Mouse (Mus musculus) stomach, embryonic 15.5 days (tissue): Measurements from ENCODE around the gene Ociad1. TPM values are rescaled to one million over a fixed set of nuclear protein-coding genes. Genes with fewer than 3 reads are reported as not detected.
A peak's percentile ranks its signal among the peaks of the same experiment; 100 is the strongest.

Source experiments
- ATAC-seq: fragments of 200-750 bp; cut with Nextera tagmentation; 2 replicates; pipeline ENCODE4 v1.8.0; 2017; ENCODE audit warnings: low read depth, moderate number of reproducible peaks, moderate TSS enrichment; ENCODE audit not compliant: insufficient read depth, low FRiP score
- H3K27ac ChIP-seq: fragments of 300-500 bp; sonication (generic); 2 replicates; pipeline ENCODE4 v1.5.1; 2015; ENCODE audit warnings: mild to moderate bottlenecking, inconsistent platforms
- H3K27me3 ChIP-seq: fragments of 300-500 bp; sonication (generic); replicated peaks from 2 replicates; pipeline ENCODE4 v1.6.1; 2015; ENCODE audit warnings: inconsistent platforms
- H3K36me3 ChIP-seq: fragments of 300-500 bp; sonication (generic); 2 replicates; pipeline ENCODE4 v1.6.1; 2015; ENCODE audit warnings: inconsistent platforms
- H3K4me1 ChIP-seq: fragments of 300-500 bp; sonication (generic); 2 replicates; pipeline ENCODE4 v1.6.1; 2015; ENCODE audit warnings: inconsistent platforms
- H3K4me2 ChIP-seq: fragments of 300-500 bp; sonication (generic); 2 replicates; pipeline ENCODE4 v1.6.1; 2015; ENCODE audit warnings: mild to moderate bottlenecking, inconsistent platforms
- H3K4me3 ChIP-seq: fragments of 300-500 bp; sonication (generic); replicated peaks from 2 replicates; pipeline ENCODE4 v1.5.1; 2015; ENCODE audit warnings: inconsistent platforms
- H3K9ac ChIP-seq: fragments of 300-500 bp; sonication (generic); 2 replicates; pipeline ENCODE4 v1.6.1; 2015; ENCODE audit warnings: inconsistent platforms
- H3K9me3 ChIP-seq: fragments of 300-500 bp; sonication (generic); 2 replicates; pipeline ENCODE4 v1.6.1; 2016; ENCODE audit warnings: inconsistent platforms
- WGBS: fragments of 180-500 bp; shearing (Covaris S2); methylation state at CpG from one replicate; pipeline ENCODE4 v1.1.7; 2015; 5-methylcytosine and 5-hydroxymethylcytosine counted together
- polyA plus RNA-seq: library from polyadenylated mRNA; unstranded; fragments of >200 nt; fragmentation: Nextera tagmentation; extraction: Ambion mirVana; gene quantifications from 2 replicates; pipeline ENCODE4 v1.2.1, GENCODE M21; 2015

The Ociad1 gene
- polyA plus RNA-seq, 1 experiment from 2014 or later: 252 TPM

GRCm38 (mm10) chr5:73264122-73264521, 28.5 kb upstream of the Ociad1 start:
- Histone ChIP-seq H3K9me3 (no peaks in the 10 kb centered on the region), H3K4me3 (no peak overlapping the region), H3K36me3 (no peaks in the 10 kb centered on the region), H3K4me2 (no peak overlapping the region), H3K4me1 (no peaks in the 10 kb centered on the region), H3K27me3 (no peaks in the 10 kb centered on the region), H3K9ac (no peak overlapping the region), H3K27ac (no peak overlapping the region)
- 62% methylated on average over 3 of the region's 5 CpGs for WGBS
- no peak for ATAC-seq

- H3K9me3 ChIP-seq: no peaks in the 10 kb centered on the region
- H3K9ac ChIP-seq: no peak overlapping the region
- no peaks in the 10 kb centered on the region for H3K36me3 ChIP-seq
- no peaks in the 10 kb centered on the region for H3K27me3 ChIP-seq
- peak overlapping the region; percentile 11; the same call in 1 of the 2 replicates for H3K27ac ChIP-seq
- H3K4me3 ChIP-seq: no peak overlapping the region
- no peak overlapping the region for H3K4me2 ChIP-seq
- peak; percentile 50; the same call in 1 of the 2 replicates for ATAC-seq
- 26% methylated on average over 5 of the region's 5 CpGs for WGBS
- H3K4me1 ChIP-seq: no peaks in the 10 kb centered on the region
These were observed 27.1 kb upstream of the Ociad1 start for GRCm38 (mm10) chr5:73265460-73265859.

GRCm38 (mm10) chr5:73268636-73269213, 23.9 kb upstream of the Ociad1 start:
- Histone ChIP-seq H3K9ac (no peak overlapping the region), H3K4me1 (no peaks in the 10 kb centered on the region), H3K9me3 (no peaks in the 10 kb centered on the region), H3K27me3 (no peaks in the 10 kb centered on the region), H3K4me2 (no peak overlapping the region), H3K27ac (no peak overlapping the region), H3K36me3 (no peaks in the 10 kb centered on the region), H3K4me3 (no peak overlapping the region)
- no peak for ATAC-seq
- 66% methylated on average over 11 of the region's 11 CpGs for WGBS

GRCm38 (mm10) chr5:73270612-73271011, 22.0 kb upstream of the Ociad1 start:
- Histone ChIP-seq H3K27me3 (no peaks in the 10 kb centered on the region), H3K4me2 (no peak overlapping the region), H3K36me3 (no peaks in the 10 kb centered on the region), H3K9me3 (no peaks in the 10 kb centered on the region), H3K9ac (no peak overlapping the region), H3K4me1 (no peaks in the 10 kb centered on the region), H3K4me3 (no peak overlapping the region), H3K27ac (no peak overlapping the region)
- no peak for ATAC-seq
- WGBS: 67% methylated on average over 6 of the region's 6 CpGs

GRCm38 (mm10) chr5:73273171-73273570, 19.4 kb upstream of the Ociad1 start:
- Histone ChIP-seq H3K4me3 (no peak overlapping the region), H3K36me3 (no peaks in the 10 kb centered on the region), H3K27me3 (no peaks in the 10 kb centered on the region), H3K4me1 (no peaks in the 10 kb centered on the region), H3K27ac (no peak overlapping the region), H3K9ac (no peak overlapping the region), H3K9me3 (no peaks in the 10 kb centered on the region), H3K4me2 (no peak overlapping the region)
- WGBS: 74% methylated on average over 4 of the region's 4 CpGs
- no peak for ATAC-seq

GRCm38 (mm10) chr5:73274941-73275340, 17.6 kb upstream of the Ociad1 start:
- no peak overlapping the region for H3K9ac ChIP-seq

GRCm38 (mm10) chr5:73279190-73279589, 13.4 kb upstream of the Ociad1 start:
- Histone ChIP-seq H3K9me3 (no peaks in the 10 kb centered on the region), H3K4me1 (0 out of 2 replicates have a peak, but pooled peaks cover 2% of the 10 kb centered on the region), H3K4me2 (peak overlapping the region; percentile 16; the same call in 1 of the 2 replicates), H3K4me3 (no peak overlapping the region), H3K27ac (peak overlapping the region; percentile 73), H3K36me3 (no peaks in the 10 kb centered on the region), H3K27me3 (no peaks in the 10 kb centered on the region), H3K9ac (no peak overlapping the region)
- WGBS: 43% methylated on average over 10 of the region's 10 CpGs
- no peak for ATAC-seq

More at GRCm38 (mm10) chr5:73274941-73275340, 17.6 kb upstream of the Ociad1 start:
- no peak for ATAC-seq
- H3K36me3 ChIP-seq: no peaks in the 10 kb centered on the region
- no peaks in the 10 kb centered on the region for H3K27me3 ChIP-seq
- H3K4me3 ChIP-seq: no peak overlapping the region
- WGBS: 82% methylated on average over 2 of the region's 2 CpGs
- H3K9me3 ChIP-seq: no peaks in the 10 kb centered on the region
- H3K27ac ChIP-seq: no peak overlapping the region
- no peaks in the 10 kb centered on the region for H3K4me1 ChIP-seq
- no peak overlapping the region for H3K4me2 ChIP-seq

- 36% methylated on average over 4 of the region's 4 CpGs for WGBS
- peak overlapping the region; percentile 16; the same call in 1 of the 2 replicates for H3K4me2 ChIP-seq
- no peaks in the 10 kb centered on the region for H3K9me3 ChIP-seq
- peak overlapping the region; percentile 73 for H3K27ac ChIP-seq
- H3K9ac ChIP-seq: no peak overlapping the region
- no peaks in the 10 kb centered on the region for H3K36me3 ChIP-seq
- 0 out of 2 replicates have a peak, but pooled peaks cover 2% of the 10 kb centered on the region for H3K4me1 ChIP-seq
- H3K27me3 ChIP-seq: no peaks in the 10 kb centered on the region
- no peak; the same call in 1 of the 2 replicates for ATAC-seq
- no peak overlapping the region for H3K4me3 ChIP-seq
These were observed 12.6 kb upstream of the Ociad1 start for GRCm38 (mm10) chr5:73279732-73280566.

GRCm38 (mm10) chr5:73280567-73280850, 12.1 kb upstream of the Ociad1 start:
- H3K4me2 ChIP-seq: no peak overlapping the region
- no peak overlapping the region for H3K9ac ChIP-seq
- 0 out of 2 replicates have a peak, but pooled peaks cover 2% of the 10 kb centered on the region for H3K4me1 ChIP-seq
- WGBS: 48% methylated on average over 4 of the region's 4 CpGs
- H3K36me3 ChIP-seq: no peaks in the 10 kb centered on the region
- peak overlapping the region; percentile 31; the same call in 1 of the 2 replicates for H3K27ac ChIP-seq
- no peak for ATAC-seq
- H3K9me3 ChIP-seq: no peaks in the 10 kb centered on the region
- H3K4me3 ChIP-seq: no peak overlapping the region
- no peaks in the 10 kb centered on the region for H3K27me3 ChIP-seq

- H3K4me3 ChIP-seq: no peak overlapping the region
- no peak overlapping the region for H3K4me2 ChIP-seq
- no peaks in the 10 kb centered on the region for H3K9me3 ChIP-seq
- no peaks in the 10 kb centered on the region for H3K36me3 ChIP-seq
- H3K9ac ChIP-seq: no peak overlapping the region
- H3K27me3 ChIP-seq: no peaks in the 10 kb centered on the region
- H3K4me1 ChIP-seq: 0 out of 2 replicates have a peak, but pooled peaks cover 2% of the 10 kb centered on the region
- H3K27ac ChIP-seq: no peak overlapping the region
- no peak for ATAC-seq
These were observed 8.5 kb upstream of the Ociad1 start for GRCm38 (mm10) chr5:73284046-73284445.

- no peak for ATAC-seq
- Histone ChIP-seq H3K4me1 (0 out of 2 replicates have a peak, but pooled peaks cover under 1% of the 10 kb centered on the region), H3K36me3 (no peaks in the 10 kb centered on the region), H3K9me3 (no peaks in the 10 kb centered on the region), H3K4me2 (no peak overlapping the region), H3K27ac (no peak overlapping the region), H3K27me3 (no peaks in the 10 kb centered on the region), H3K4me3 (no peak overlapping the region), H3K9ac (no peak overlapping the region)
- WGBS: 68% methylated on average over 3 of the region's 3 CpGs
These were observed 7.1 kb upstream of the Ociad1 start for GRCm38 (mm10) chr5:73285470-73285978.

GRCm38 (mm10) chr5:73286603-73287002, 6.0 kb upstream of the Ociad1 start:
- no peak overlapping the region for H3K9ac ChIP-seq
- H3K4me2 ChIP-seq: no peak overlapping the region
- no peaks in the 10 kb centered on the region for H3K9me3 ChIP-seq
- no peaks in the 10 kb centered on the region for H3K4me1 ChIP-seq
- WGBS: 66% methylated on average over 5 of the region's 5 CpGs
- H3K36me3 ChIP-seq: no peaks in the 10 kb centered on the region
- no peaks in the 10 kb centered on the region for H3K27me3 ChIP-seq
- no peak overlapping the region for H3K4me3 ChIP-seq
- no peak overlapping the region for H3K27ac ChIP-seq
- no peak for ATAC-seq
